22 mouse cellular contexts compared by ENCODE assay signal in the genomic region with DNA sequence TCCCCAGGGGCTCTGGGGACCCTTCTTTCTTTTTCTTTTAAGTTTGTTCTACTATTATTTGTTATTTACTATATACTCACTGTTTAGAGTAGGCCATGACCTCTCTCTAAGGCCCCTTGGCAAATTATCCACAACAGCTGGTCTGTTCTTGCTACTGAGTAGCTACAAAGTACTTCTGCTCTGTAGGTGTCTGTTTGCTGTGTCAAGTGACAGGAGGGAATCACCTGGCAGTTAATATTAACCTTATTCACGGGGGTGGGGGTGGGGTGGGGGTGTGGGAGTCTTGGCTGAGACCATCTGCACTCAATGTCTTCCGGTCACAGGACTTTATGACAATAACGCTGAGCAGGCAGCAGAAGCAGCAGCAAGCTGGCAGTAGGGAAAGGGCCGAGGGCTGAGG.
DNase-seq lines count a peak whose midpoint lies in the region; ATAC-seq and TF ChIP-seq lines count a peak whose summit lies in the region.
"Had no signal": no experiment of that assay in that cellular context is flagged by ENCODE, and none has a peak within 500 bp of the region (broad histone marks: within the 10 kb centered on the region; RNA-seq: fewer than 3 reads in every experiment).

No protein-coding gene starts in this region.

- TF ChIP-seq POLR2A in lung, adult 2 months (IDR thresholded peaks at IDR 0.05; ENCODE audit: borderline replicate concordance, extremely low read depth, low read depth, low read length), result no peak

- no peaks in the 10 kb centered on the region for H3K9me3 ChIP-seq in lung, embryonic 14.5 days (ENCODE audit: low read depth, low read length)
- H3K9me3 ChIP-seq in intestine, embryonic 15.5 days, result no peaks in the 10 kb centered on the region
- H3K9me3 ChIP-seq: embryonic facial prominence, embryonic 13.5 days; forebrain, embryonic 12.5 days; heart, embryonic 15.5 days; liver, embryonic 15.5 days; neural tube, embryonic 15.5 days; stomach, embryonic 15.5 days had no signal

- no peak overlapping the region for H3K9ac ChIP-seq in lung, embryonic 14.5 days
- H3K9ac ChIP-seq in intestine, embryonic 15.5 days, result no peak overlapping the region
- H3K9ac ChIP-seq: embryonic facial prominence, embryonic 13.5 days; forebrain, embryonic 12.5 days; heart, embryonic 15.5 days; liver, embryonic 15.5 days; neural tube, embryonic 15.5 days; stomach, embryonic 15.5 days had no signal

- H3K27ac ChIP-seq in lung, embryonic 14.5 days (ENCODE audit: low read depth), result no peak overlapping the region
- no peak overlapping the region; the same call in 1 of the 2 replicates for H3K27ac ChIP-seq in intestine, embryonic 15.5 days
- H3K27ac ChIP-seq: embryonic facial prominence, embryonic 13.5 days; forebrain, embryonic 12.5 days; heart, embryonic 15.5 days; liver, embryonic 15.5 days; neural tube, embryonic 15.5 days; stomach, embryonic 15.5 days had no signal

- 39% methylated on average over 4 of the region's 4 CpGs for WGBS in lung, embryonic 14.5 days
- WGBS in lung, adult 2 months, result 55% methylated on average over 4 of the region's 4 CpGs
- WGBS in intestine, embryonic 15.5 days, result 28% methylated on average over 4 of the region's 4 CpGs

- H3K4me3 ChIP-seq in lung, embryonic 14.5 days (ENCODE audit: low read depth, low read length), result no peak overlapping the region
- H3K4me3 ChIP-seq in lung, adult 2 months (replicated peaks; ENCODE audit: extremely low read depth, low read depth, low read length), result no peak overlapping the region
- no peak overlapping the region for H3K4me3 ChIP-seq in intestine, embryonic 15.5 days (replicated peaks)
- H3K4me3 ChIP-seq: embryonic facial prominence, embryonic 13.5 days; erythroblast, embryonic 14.5 days; forebrain, embryonic 12.5 days; heart, embryonic 15.5 days; liver, embryonic 15.5 days; neural tube, embryonic 15.5 days; stomach, embryonic 15.5 days had no signal

- DNase-seq in heart, adult 11 months, result peak; percentile 51
- no peak for DNase-seq in heart, postnatal 4 days
- DNase-seq in lung, embryonic 14.5 days, result peak; percentile 53
- DNase-seq in lung, adult 2 months, result no peak
- DNase-seq in kidney, postnatal 14 days, result peak; percentile 13
- no peak for DNase-seq in layer of hippocampus, adult 8-10 months (ENCODE audit: low spot score in 2 of 2)
- DNase-seq: adrenal gland, postnatal 25 days; cerebellum, postnatal 36 days; heart, postnatal 36 days; liver; right cerebral cortex, adult 18-20 months had no signal

- 0 out of 2 replicates have a peak, but pooled peaks cover 5% of the 10 kb centered on the region for H3K4me1 ChIP-seq in lung, embryonic 14.5 days (ENCODE audit: insufficient read depth)
- H3K4me1 ChIP-seq in lung, adult 2 months (ENCODE audit: control insufficient read depth, insufficient read depth, low read length), result no peaks in the 10 kb centered on the region
- H3K4me1 ChIP-seq in intestine, embryonic 15.5 days (replicated peaks), result peaks cover 8% of the 10 kb centered on the region
- H3K4me1 ChIP-seq: forebrain, embryonic 12.5 days; heart, embryonic 15.5 days; liver, embryonic 15.5 days; neural tube, embryonic 15.5 days had no signal

- H3K4me2 ChIP-seq in lung, embryonic 14.5 days, result no peak overlapping the region
- H3K4me2 ChIP-seq in intestine, embryonic 15.5 days (replicated peaks), result no peak overlapping the region
- H3K4me2 ChIP-seq: embryonic facial prominence, embryonic 13.5 days; forebrain, embryonic 12.5 days; heart, embryonic 15.5 days; liver, embryonic 15.5 days; midbrain, embryonic 11.5 days; neural tube, embryonic 15.5 days; stomach, embryonic 15.5 days had no signal

- H3K36me3 ChIP-seq in lung, embryonic 14.5 days (ENCODE audit: insufficient read depth), result no peaks in the 10 kb centered on the region
- H3K36me3 ChIP-seq in intestine, embryonic 15.5 days, result no peaks in the 10 kb centered on the region
- H3K36me3 ChIP-seq: embryonic facial prominence, embryonic 13.5 days; forebrain, embryonic 12.5 days; heart, embryonic 15.5 days; liver, embryonic 15.5 days; neural tube, embryonic 15.5 days; stomach, embryonic 15.5 days had no signal

- no peak for TF ChIP-seq CTCF in lung, embryonic 14.5 days (IDR thresholded peaks at IDR 0.05; ENCODE audit: low read depth)
- no peak for TF ChIP-seq CTCF in lung, adult 2 months (IDR thresholded peaks at IDR 0.05; ENCODE audit: insufficient read depth, low read length)

- H3K27me3 ChIP-seq in lung, embryonic 14.5 days (ENCODE audit: insufficient read depth, low read length), result no peaks in the 10 kb centered on the region
- H3K27me3 ChIP-seq in intestine, embryonic 15.5 days (replicated peaks), result no peaks in the 10 kb centered on the region; the same call in 1 of the 2 replicates
- H3K27me3 ChIP-seq: embryonic facial prominence, embryonic 13.5 days; forebrain, embryonic 12.5 days; heart, embryonic 15.5 days; liver, embryonic 15.5 days; neural tube, embryonic 15.5 days; stomach, embryonic 15.5 days had no signal

- peak; percentile 49; the same call in 1 of the 2 replicates for ATAC-seq in lung, embryonic 14.5 days (ENCODE audit: insufficient read depth)
- peak; percentile 76 for ATAC-seq in intestine, embryonic 15.5 days
- ATAC-seq in monocyte, adult 5-6 weeks (replicated peaks; ENCODE audit: insufficient number of reproducible peaks, low FRiP score, low TSS enrichment, poor library complexity, severe bottlenecking), result no peak
- ATAC-seq: hindbrain, embryonic 16.5 days had no signal

Comparison
In these comparisons a context has a peak if more than half of its experiments do, and no peak if none do; other contexts are left out.
1. DNase-seq: peak in heart, adult 11 months (single experiment), lung, embryonic 14.5 days (single experiment) and kidney, postnatal 14 days (single experiment); none in heart, postnatal 4 days (single experiment), lung, adult 2 months (single experiment) and layer of hippocampus, adult 8-10 months (0 of 2).